Mouse (Mus musculus) erythroblast, embryonic 14.5 days (primary cell): Measurements from ENCODE around the gene Trpm3.

Experiments used
- GATA1 ChIP-seq: IDR thresholded peaks from 2 replicates; pipeline ENCODE4 v1.6.1; 2012; ENCODE audit warnings: low read length, inconsistent platforms, mixed read lengths
- TAL1 ChIP-seq: IDR thresholded peaks from 3 replicates; pipeline ENCODE4 v1.6.1; 2012; ENCODE audit warnings: low read length, inconsistent platforms, mixed read lengths

- no peak for TF ChIP-seq GATA1
- no peak for TF ChIP-seq TAL1
Observed at GRCm38 (mm10) chr19:22542990-22543709, 404.3 kb downstream of the Trpm3 start.
